Mouse (Mus musculus): ENCODE measurements at regions not wholly inside any gene's neighbourhood (a gene's known extent, or its start where the extent isn't known, plus 50 kb on each side); places are given as distances from the start of the nearest gene placed in this dataset.
"Not testable (repeated sequence)": the region's sequence is repeated elsewhere in the genome, so short reads cannot be mapped to it uniquely, and the experiment has no call there.

DNA sequence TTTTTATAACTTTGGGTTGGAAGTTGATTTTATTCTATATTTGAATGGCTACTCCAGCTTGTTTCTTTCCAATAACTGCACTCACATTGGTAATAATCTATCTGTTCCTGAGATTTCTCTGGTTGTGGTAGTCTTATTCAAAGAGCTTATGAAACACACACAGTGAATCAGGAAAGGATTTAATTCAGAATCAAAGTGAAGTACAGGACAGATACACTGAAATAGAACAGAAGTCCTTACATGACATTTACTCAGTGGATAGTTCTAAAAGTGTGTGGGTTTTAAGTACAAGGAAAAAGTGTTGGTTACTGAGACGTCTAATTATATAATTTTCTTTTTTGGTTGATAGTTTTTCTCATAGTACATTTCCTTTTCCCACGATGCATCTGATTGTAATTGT lies 859.7 kb downstream of the Rpia start:
- no peak for DNase-seq (ENCODE audit: low spot score in 2 of 2)

DNA sequence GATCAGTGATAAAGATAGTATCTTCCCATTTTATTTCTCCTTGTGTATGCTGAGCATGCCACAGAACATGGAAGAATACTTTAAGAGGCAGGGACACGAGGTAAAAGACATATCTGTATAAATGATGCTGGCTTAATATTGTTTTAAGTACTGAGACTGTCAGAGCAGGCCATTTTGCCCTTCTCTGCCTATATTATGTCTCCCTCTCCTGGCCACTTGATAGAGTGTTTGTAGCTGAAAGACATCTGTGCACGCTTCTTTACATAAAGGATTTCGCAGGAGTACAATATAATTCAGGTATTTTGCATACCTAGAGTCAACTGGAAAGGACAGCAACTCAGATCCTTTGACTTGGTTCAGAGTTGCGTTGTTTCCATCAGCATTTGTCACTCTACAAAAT lies 877.3 kb downstream of the Rpia start:
- no peak for DNase-seq (ENCODE audit: low spot score in 2 of 2)

DNA sequence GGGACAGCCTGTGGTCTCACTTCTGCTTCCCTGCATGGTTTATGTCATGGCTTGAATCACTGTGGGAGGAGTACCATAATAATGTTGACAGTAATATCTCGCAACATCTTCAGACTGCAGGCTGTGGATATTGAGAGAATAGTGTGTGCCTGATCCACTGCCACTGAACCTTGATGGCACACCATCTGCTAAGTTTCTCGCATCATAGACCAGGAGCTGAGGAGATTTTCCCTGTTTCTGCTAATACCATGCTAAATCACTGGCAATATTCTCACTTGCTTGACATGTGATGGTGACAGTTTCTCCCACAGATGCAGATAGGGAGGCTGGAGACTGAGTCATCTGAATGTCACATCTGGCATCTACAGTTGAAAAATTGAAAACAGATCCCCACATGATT lies 912.7 kb downstream of the Rpia start:
- DNase-seq (ENCODE audit: low spot score in 2 of 2), result no peak

DNA sequence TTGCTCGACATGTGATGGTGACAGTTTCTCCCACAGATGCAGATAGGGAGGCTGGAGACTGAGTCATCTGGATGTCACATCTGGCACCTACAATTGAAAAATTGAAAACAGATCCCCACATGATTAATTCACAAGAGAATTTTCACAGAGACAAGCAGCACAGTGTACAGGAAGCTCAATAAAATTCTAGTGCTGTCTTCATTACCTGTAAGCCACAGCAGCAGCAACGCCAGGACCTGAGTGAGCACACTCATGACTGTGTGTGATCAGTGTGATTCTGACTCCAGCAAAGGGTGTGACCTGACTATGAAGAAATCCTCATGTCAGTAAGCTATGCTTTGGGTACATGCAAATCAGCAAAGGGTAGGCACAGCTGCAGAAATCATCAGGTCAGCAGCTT lies 933.4 kb downstream of the Rpia start:
- not testable (repeated sequence) for DNase-seq (ENCODE audit: low spot score in 2 of 2)

DNA sequence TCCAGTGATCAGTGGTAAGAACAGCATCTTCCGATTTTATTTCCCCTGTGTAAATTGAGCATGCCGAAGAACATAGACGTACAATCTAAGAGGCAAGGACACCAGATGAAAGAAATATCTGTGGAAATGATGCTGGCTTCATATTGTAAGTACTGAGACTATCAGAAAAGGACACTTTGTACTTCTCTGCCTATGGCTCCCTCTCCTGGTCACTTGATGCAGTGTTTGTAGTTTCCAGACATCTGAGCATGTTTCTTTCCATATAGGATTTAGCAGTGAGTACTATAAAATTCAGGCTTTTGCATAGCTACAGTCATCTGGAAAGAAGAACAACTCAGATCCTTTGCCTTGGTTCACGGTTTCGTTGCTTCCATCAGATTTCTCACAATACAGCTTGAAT lies 963.4 kb downstream of the Rpia start:
- DNase-seq (ENCODE audit: low spot score in 2 of 2), result not testable (repeated sequence)

DNA sequence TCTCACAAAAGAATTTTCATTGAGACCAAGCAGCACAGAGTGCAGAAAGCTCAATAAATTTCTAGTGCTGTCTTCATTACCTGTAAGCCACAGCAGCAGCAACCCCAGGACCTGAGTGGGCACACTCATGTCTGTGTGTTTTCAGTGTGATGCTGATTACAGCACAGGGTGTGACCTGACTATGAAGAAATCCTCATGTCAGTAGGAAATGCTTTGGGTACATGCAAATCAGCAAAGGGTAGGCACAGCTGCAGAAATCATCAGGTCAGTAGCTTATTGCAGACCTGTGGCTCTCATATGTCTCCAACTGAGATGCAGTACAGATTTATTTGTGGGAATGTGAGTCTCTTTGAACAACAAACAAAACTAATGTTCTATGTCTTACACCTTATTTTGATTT lies 977.1 kb downstream of the Rpia start:
- DNase-seq (ENCODE audit: low spot score in 2 of 2), result not testable (repeated sequence)

DNA sequence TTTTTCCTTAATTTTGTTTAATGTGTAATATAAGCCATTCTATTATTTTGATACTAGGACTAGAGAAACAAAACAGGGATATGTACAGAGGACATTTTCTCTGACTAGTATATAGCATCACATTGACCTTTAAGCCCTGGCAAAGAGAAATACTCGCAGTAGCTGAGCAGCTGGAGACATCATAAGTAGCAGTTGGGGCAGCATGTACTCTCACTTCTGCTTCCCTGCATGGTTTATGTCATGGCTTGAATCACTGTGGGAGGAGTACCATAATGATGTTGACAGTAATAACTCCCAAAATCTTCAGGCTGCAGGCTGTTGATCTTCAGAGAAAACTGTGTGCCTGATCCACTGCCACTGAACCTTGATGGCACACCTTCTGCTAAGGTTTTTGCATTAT lies 977.7 kb downstream of the Rpia start:
- DNase-seq (ENCODE audit: low spot score in 2 of 2), result not testable (repeated sequence)

DNA sequence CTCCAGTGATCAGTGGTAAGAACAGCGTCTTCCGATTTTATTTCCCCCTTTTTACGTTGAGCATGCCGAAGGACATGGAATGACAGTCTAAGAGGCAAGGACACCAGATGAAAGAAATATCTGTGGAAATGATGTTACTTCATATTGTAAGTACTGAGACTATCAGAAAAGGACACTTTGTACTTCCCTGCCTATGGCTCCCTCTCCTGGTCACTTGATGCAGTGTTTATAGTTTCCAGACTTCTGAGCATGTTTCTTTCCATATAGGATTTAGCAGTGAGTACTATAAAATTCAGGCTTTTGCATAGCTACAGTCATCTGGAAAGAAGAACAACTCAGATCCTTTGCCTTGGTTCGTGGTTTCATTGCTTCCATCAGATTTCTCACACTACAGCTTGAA lies 1011.7 kb downstream of the Rpia start:
- DNase-seq (ENCODE audit: low spot score in 2 of 2), result not testable (repeated sequence)

DNA sequence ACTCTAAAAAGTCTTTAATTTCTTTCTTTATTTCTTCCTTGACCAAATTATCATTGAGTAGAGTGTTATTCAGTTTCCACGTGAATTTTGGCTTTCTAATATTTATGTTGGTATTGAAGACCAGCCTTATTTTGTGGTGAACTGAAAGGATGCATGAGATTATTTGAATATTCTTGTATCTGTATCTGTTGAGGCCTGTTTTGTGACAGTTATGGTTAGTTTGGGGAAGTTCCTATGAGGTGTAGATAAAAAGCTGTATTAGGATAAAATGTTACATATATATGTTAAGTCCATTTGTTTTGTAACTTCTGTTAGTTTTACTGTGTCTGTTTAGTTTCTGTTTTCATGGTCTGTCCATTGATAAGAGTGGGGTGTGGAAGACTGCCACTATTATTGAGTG lies 1014.7 kb downstream of the Rpia start:
- not testable (repeated sequence) for DNase-seq (ENCODE audit: low spot score in 2 of 2)

DNA sequence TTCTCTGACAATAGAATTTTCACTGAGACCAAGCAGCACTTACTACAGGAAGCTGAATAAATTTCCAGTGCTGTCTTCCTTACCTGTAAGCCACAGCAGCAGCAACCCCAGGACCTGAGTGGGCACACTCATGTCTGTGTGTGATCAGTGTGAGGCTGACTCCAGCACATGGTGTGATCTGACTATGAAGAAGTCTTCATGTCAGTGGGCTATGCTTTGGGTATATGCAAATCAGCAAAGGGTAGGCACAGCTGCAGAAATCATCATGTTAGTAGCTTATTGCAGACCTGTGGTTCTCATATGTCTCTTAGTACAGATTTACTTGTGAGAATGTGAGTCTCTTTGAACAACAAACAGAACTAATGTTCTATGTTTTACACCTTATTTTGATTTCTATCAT lies 1027.2 kb downstream of the Rpia start:
- DNase-seq (ENCODE audit: low spot score in 2 of 2), result no peak

DNA sequence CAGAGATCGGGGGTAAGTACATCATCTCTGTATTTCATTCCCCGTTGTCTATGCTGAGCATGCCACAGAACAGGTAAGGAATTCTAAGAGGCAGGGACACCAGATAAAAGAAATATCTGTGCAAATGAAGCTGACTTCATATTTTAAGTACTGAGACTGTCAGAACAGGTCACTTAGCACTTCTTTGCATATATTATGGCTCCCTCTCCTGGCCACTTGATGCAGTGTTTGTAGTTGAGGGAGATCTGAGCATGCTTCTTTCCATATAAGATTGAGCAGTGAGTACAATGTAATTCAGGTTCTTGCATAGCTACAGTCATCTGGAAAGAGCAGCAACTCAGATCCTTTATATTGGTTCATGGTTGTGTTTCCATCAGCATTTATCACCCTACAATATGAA lies 1033.4 kb downstream of the Rpia start:
- peak in 1 of 2 experiments; percentile 4 for DNase-seq (ENCODE audit: low spot score in 2 of 2)

DNA sequence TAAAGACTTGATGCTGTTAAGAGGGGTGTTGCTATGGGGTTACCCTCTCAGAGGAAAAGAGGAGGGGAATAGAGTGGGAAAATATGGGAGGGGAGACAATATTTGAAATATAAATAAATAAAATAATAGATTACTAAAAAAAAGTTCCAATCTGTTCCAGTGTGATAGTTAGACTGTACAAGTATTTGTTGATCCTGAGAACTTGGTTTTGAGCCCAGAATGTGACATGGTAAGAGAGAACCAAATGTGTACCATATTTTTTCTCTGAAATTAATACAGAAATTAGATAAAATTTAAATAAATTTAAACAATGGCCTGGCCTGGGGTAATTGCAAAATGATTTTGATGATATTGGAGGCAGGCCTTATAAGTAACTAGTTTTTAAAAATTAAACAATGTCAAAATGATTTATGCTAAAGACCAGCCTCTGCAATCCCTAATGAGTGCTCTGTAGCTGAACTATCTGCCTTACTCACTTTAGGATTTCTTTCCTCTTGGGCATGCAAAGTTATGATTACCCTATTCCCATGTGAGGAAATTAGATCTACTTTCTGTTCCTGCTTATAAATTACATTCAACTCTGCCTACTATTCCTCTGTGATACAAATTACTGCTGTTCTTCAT lies 1052.9 kb downstream of the Rpia start:
- no peak for DNase-seq (ENCODE audit: low spot score in 2 of 2)

DNA sequence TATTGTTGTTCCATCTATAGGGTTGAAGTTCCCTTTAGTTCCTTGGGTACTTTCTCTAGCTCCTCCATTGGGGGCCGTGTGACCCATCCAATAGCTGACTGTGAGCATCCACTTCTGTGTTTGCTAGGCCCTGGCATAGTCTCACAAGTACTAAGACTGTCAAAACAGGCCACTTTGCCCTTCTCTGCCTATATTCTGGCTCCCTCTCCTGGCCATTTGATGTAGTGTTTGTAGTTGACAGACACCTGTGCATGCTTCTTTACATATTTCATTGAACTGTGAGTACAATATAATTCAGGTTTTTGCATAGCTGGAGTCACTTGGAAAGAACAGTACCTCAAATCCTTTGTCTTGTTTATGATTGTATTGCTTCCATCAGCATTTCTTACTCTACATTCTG lies 1059.2 kb downstream of the Rpia start:
- not testable (repeated sequence) for DNase-seq (ENCODE audit: low spot score in 2 of 2)

DNA sequence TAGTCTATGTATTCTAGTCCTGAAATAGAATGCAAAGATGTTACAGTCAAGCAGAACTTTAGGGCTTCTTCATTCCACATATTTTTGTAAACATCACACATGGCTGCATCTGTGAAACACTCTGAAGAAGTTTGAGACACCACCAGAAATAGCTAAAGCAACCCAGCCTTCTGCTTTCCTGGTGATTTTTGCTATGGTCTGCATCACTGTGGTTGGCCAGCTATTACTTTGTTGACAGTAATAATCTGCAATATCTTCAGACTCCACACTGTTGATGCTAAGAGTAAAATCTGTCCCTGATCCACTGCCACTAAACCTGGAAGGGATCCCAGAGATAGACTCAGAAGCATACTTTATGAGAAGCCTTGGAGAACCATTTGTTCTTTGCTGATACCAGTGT lies 1065.7 kb downstream of the Rpia start:
- no peak for DNase-seq (ENCODE audit: low spot score in 2 of 2)

DNA sequence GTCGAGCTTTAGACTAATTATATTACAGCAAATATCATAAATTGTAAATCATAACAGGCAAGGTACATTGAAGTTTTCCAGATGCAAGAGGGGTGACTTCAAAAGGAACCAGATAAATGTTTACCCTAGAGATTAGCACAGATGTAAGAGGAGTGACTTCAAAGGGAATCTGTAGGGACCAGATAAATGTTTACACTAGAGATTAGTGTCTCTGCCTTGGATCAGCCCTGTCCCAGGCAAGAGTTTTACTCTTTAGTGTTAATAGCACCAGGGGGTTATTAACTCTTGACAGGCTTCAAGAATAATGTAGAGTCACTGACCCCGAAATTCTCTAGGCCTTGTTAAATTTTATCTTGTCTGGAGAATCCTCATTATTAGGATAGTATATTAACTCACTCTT lies 1089.2 kb downstream of the Rpia start:
- not testable (repeated sequence) for DNase-seq (ENCODE audit: low spot score in 2 of 2)

DNA sequence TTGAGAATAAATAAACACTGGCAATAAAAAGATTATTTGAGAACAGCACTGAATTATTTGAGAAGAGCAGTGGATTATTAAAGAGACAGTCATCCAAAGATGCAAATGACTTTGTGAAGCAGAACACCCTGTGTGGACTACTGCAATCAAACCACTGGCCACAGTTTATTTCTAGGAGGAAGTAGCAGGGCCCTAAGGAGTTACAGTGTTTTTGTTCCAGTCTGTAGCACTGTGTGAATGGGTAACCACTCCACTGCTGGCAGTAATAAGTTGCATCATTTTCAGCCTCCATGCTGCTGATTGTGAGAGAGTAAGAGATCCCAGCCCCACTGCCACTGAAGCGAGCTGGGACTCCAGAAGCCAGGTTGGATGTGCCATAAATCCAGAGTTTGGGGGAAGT lies 1110.9 kb downstream of the Rpia start:
- no peak for DNase-seq (ENCODE audit: low spot score in 2 of 2)

DNA sequence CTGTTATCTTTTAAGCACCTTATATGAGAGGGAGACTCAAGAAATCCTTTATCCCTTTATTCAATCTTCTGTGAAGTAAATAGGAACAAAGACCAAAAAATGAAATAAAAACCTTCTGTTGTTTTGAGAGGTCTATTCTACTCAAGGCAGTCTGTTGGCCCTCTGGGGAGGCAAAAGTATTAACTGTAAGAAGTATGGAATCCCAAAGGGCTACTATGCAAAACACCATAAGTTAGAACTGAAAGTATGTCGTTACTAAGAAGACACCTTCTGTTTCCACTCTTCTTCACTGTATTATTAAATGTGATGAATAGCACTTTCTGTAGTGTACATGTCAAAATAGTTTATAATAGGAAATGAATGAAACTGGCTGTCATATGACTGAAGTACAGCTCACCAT lies 1129.6 kb downstream of the Rpia start:
- DNase-seq (ENCODE audit: low spot score in 2 of 2), result not testable (repeated sequence)

All from frontal cortex, postnatal 10 days (tissue).